Mouse (Mus musculus) kidney, adult 8-10 months (tissue): ENCODE measurements around the gene Hdhd5.

Source experiments
- DNase-seq, 2 experiments: peaks; one replicate each; pipeline ENCODE4 v3.0.0; 2022

The Hdhd5 gene

GRCm38 (mm10) chr6:120529123-120529522, 2.0 kb downstream of the Hdhd5 start:
- DNase-seq, result no peak

GRCm38 (mm10) chr6:120524796-120525195, 6.3 kb downstream of the Hdhd5 start:
- DNase-seq, result no peak

DNA sequence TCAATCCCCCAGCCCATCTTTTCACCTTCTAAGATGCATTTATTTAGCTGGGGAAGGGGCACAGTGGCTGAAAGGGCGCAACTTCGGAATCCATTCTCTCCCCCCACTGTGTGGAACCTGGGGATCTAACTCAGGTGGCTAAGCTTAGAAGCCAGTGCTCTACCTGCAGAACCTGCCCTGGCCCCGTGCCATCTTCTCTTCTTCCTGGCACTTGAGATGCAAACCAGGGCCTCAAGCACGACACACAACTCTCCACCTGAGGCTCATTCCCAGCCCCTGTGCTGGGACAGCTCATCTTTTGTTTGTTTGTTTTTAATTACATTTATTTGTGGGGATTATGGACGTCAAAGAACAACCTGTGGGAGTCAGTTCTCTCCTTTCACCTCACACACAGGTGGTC, 11.5 kb downstream of the Hdhd5 start:
- no peak for DNase-seq

DNA sequence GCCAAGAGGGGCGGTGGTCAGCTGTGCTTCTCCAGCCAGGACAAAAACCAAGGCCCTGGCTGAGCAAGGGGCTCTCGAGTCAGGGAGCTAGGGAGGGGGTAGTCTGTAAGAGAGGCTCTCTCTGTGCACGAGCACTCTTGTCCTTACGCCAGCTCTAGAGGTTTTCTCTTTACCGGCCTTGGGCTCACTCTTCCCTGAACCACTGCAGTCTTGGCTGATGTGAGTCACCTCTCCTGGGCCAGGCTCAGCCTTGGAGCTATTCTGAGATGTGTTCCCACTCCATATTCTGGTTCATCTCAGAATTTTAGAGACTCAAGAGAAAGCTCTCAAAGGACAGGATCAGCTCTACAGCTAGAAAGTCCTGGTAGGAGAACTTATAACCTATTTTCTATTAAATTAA, 13.8 kb downstream of the Hdhd5 start:
- no peak for DNase-seq

GRCm38 (mm10) chr6:120516879-120517278, 14.2 kb downstream of the Hdhd5 start:
- DNase-seq, result no peak

DNA sequence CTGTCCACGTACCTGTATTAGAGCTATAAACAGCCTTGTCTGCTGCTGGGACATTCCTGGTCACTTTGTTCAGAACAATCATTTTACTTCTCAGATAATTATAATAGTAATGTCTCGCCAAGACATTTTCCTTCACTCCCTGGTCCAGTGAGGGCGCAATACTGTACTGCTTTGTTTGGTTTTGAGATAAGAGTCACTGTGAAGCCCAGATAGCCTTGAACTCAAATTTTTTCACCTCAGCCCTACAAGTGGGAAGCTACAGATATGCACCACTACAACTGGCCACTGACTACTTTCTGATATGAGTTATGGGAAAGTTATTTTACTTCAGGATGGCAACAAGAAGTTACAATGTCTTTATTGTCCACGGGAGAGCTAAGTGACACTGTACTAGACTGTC, 14.7 kb downstream of the Hdhd5 start:
- no peak for DNase-seq

- DNase-seq, result no peak
Measured at GRCm38 (mm10) chr6:120511212-120511611, 19.9 kb downstream of the Hdhd5 start.

DNA sequence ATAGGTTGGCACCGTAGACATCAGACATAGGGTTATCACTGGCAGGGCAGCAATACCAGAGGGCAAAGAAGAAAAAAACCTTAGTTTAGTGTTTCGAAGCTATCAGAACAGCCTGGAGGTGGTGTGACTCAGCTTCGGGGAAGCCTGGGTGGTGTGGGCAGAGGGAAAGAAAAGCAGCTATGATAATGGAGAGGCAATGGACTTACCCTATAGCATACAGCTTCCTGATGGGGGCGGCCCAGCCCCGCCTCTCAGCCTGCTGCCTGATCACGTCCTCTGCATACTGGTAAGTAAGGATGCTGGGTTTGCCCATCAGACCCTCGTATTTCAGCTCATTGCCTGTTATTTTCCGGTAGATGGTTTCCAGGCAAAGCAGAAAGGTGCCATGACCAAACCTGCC, 20.7 kb downstream of the Hdhd5 start:
- no peak for DNase-seq

GRCm38 (mm10) chr6:120509975-120510374, 21.1 kb downstream of the Hdhd5 start:
- no peak for DNase-seq

GRCm38 (mm10) chr6:120508645-120509044, 22.5 kb downstream of the Hdhd5 start:
- DNase-seq, result no peak

GRCm38 (mm10) chr6:120505531-120505930, 25.6 kb downstream of the Hdhd5 start:
- no peak for DNase-seq

- DNase-seq, result no peak
Measured at GRCm38 (mm10) chr6:120504051-120504450, 27.1 kb downstream of the Hdhd5 start.

- no peak for DNase-seq
Measured at GRCm38 (mm10) chr6:120496544-120496943, 34.6 kb downstream of the Hdhd5 start.

GRCm38 (mm10) chr6:120493374-120494181, 37.5 kb downstream of the Hdhd5 start, which contains the start of gene Tmem121b:
Gene Tmem121b, minus strand, starts transcription at chr6:120493807.
- no peak for DNase-seq

DNA sequence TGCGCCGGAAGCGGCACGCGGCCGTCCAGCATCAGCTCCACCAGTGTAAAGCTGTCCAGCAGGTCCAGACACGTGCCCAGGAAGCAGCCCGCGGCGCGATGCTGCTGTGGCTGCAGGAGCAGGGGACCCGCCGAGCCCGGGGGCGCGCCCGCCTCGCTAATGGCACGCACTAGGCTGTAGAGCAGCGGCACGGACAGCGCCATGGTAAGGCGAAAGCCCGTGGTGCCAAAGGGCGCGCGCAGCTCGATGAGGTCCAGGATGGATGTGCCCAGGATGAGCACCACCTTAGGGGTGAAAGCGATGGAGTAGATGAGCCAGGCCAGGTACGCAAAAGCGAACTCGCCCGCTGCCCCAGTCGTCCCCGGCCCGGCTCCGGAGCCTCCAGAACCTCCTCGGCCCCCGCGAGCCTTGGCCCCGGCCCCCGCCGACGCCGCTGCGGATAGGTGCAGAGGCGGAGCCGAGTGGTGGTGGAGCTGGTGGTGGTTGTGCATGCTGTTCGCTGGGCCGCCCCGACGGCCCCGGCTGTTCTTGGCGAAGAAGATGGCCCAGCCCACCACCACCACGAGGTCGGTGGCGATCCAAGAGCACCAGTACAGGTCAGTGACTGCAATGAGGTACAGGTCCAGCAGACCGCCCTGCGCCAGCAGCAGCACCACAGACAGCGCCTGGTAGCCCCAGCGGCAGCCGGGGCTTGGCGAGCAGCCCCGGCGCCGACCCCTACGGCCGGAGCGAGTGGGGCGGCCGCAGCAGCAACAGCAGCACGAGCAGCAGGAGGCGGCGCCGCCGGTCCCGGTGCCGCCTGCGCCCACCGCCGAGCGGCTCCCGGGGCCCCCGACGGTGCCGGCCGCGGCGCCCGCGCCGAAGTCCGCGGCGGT, 38.4 kb downstream of the Hdhd5 start:
- no peak for DNase-seq

GRCm38 (mm10) chr6:120491862-120492498, 39.1 kb downstream of the Hdhd5 start:
- no peak for DNase-seq

GRCm38 (mm10) chr6:120491064-120491463, 40.1 kb downstream of the Hdhd5 start:
- no peak for DNase-seq

- DNase-seq, result no peak
Measured at GRCm38 (mm10) chr6:120489461-120489860, 41.7 kb downstream of the Hdhd5 start.

- no peak for DNase-seq
Measured at GRCm38 (mm10) chr6:120488647-120489046, 42.5 kb downstream of the Hdhd5 start.

DNA sequence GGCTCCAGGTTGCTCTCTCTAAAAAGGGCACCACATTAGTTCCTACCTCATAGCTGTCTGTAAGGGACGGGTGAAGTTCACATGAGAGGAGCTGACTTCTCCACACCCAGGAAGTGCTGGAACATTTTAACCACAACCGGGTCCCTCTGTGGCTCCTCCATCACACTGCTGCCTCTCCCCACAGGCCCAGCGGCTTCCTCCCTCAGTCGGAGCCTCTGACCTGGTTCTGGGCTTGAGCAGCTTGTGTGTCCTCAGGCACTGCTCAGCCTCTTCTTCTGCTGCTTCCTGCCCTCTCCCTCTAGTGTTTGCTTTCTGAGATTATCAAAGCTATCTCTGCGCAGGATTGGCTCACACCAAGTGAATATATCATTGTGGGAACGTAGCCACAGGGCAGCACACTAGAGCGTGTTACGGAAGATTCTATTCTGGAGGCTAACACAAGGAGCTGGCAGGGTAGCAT, 45.0 kb downstream of the Hdhd5 start:
- no peak for DNase-seq

DNA sequence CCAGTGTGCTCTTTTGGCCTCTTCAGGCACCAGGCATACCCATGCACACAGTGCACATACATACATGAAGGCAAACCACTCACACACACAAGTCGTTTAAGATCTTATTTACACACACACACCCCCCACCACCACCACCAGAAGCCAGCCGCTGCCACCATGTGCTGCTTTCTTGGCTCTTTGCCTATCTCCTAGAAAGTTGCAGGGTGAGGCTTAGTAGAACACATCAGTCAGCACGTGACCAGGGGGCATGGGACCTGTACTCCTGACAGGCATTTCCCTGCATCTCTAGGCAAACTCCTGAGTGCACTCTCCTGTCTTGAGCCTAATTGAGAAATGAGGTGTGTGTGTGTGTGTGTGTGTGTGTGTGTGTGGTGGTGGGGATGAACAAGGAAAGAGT, 46.1 kb downstream of the Hdhd5 start:
- DNase-seq, result no peak

DNA sequence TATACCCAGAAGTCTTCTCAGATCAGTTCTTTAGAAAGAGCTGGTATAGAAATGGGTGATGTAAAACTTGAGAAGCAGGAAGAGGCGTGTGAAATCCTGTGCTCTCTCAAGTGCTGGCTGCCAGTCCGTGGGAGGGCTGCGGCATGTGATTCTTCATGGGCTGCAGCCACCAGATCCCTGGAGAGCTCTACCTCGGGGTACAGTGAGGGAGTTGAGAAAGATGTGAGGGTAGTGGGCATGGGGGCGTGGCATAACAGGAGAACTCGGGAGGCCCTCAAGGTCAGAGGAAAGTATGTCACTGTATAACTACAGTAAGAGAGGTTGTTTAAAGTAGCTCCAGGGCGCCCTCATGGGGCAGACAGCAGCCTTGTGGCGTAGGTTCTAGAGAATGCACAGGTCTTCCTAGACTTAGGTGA, 47.9 kb downstream of the Hdhd5 start:
- peak in 1 of 2 experiments; percentile 69 for DNase-seq

DNA sequence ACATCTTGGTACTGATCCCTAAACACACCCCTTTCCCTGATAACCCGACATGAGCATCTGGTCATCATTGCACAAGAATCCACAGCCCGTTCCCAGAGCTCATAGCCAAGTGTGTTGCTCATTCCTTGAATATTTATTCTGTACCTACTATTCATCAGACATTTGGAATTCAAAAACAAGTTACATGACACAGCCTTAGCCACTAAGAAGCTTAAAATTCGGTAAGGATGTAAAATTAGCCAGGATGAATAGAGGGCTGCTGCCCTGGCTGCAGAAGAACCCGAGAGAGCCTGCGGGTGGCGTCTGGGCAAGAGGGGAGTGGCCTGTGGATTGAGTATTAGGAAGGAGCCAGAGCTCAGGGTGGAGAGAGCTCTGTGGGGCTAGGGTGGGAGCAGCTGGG, 48.4 kb downstream of the Hdhd5 start:
- no peak for DNase-seq
